In the genomic region with DNA sequence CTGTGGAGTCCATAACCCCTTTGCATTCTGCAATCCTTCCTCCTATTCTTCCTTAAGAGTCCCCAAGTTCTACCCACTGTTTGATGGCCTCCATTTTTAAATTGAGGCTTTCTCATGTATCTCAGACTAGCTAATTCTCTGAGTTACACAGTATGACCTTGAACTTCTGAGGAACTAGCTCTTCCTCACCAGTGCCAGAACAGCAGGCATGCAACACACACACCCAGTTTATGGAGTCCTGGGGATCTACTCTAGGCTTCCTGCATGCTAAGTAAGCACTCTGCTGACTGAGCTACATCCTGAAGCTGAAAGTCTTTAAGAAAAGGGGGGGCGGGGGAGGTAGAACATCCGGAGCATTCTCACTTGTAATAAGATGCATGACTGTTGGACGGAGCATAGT, we compare ENCODE assay signal across 21 mouse cellular contexts.
A peak's percentile ranks its signal among the peaks of the same experiment; 100 is the strongest.
DNase-seq lines count a peak whose midpoint lies in the region; ATAC-seq lines count a peak whose summit lies in the region.
"Had no signal": no experiment of that assay in that cellular context is flagged by ENCODE, and none has a peak within 500 bp of the region (broad histone marks: within the 10 kb centered on the region; RNA-seq: fewer than 3 reads in every experiment).

No protein-coding gene starts in this region.

- intact Hi-C loops in heart, postnatal 36 days (cut with DNase I): no loop called here

- DNase-seq in CD4-positive, CD25-positive, alpha-beta regulatory T cell, adult 2 months (ENCODE audit: low read depth, low spot score): peak; percentile 25
- DNase-seq in ES-CJ7 (ENCODE audit: low read depth, low spot score) (peak; percentile 79), ZHBTc4 (ENCODE audit: low read depth, low spot score) (peak; percentile 55), MN1 (ENCODE audit: low spot score) (no peak)
- peak; percentile 24 for DNase-seq in induced T-regulatory cell, adult 2 months (ENCODE audit: low read depth)
- no peak for DNase-seq in left cerebral cortex, adult 11 months (ENCODE audit: low spot score)
- no peak for DNase-seq in heart, postnatal 36 days
- DNase-seq: adrenal gland, adult 2 months; adrenal gland, postnatal 10 days; adrenal gland, postnatal 25 days; B cell, adult 2 months; cerebellum, adult 11 months; cerebellum, adult 18-20 months; cerebellum, adult 9-10 months; cerebellum, postnatal 10 days; cerebellum, postnatal 25 days; forebrain, postnatal 0 days had no signal

- ATAC-seq in megakaryocyte-erythroid progenitor cell, adult 5-6 weeks (replicated peaks; ENCODE audit: low FRiP score, low TSS enrichment, poor library complexity, severe bottlenecking): no peak
- ATAC-seq: forebrain, embryonic 13.5 days; forebrain, embryonic 15.5 days; forebrain, postnatal 0 days; Patski had no signal

Comparison
In these comparisons a context has a peak if more than half of its experiments do, and no peak if none do; other contexts are left out.
1. DNase-seq: peak in CD4-positive, CD25-positive, alpha-beta regulatory T cell, adult 2 months (single experiment), ES-CJ7 (single experiment), ZHBTc4 (single experiment) and induced T-regulatory cell, adult 2 months (single experiment); none in left cerebral cortex, adult 11 months (single experiment), MN1 (single experiment) and heart, postnatal 36 days (0 of 2).